Mouse (Mus musculus): ENCODE data around the gene Olfr576. TPM values are rescaled to one million over a fixed set of nuclear protein-coding genes. Genes with fewer than 3 reads are reported as not detected.

Olfr576 gene
- total and polyA plus RNA-seq, 2 experiments from 2014 or later = not detected

- no peak for TF ChIP-seq CTCF (IDR thresholded peaks at IDR 0.05; ENCODE audit: low read depth)
- Histone ChIP-seq H3K27me3 (ENCODE audit: insufficient read depth, low read length) (no peaks in the 10 kb centered on the region), H3K4me3 (ENCODE audit: low read depth, low read length) (no peak within 1 kb of the TSS), H3K27ac (ENCODE audit: low read depth, low read length) (no peak within 1 kb of the TSS), H3K9ac (no peak within 1 kb of the TSS), H3K4me1 (ENCODE audit: insufficient read depth) (no peaks in the 10 kb centered on the region), H3K36me3 (ENCODE audit: insufficient read depth) (no peaks in the 10 kb centered on the region), H3K9me3 (ENCODE audit: low read length) (no peaks in the 10 kb centered on the region), H3K4me2 (ENCODE audit: low read depth) (no peak within 1 kb of the TSS)
- ATAC-seq (no peak), DNase-seq (no peak)
- 96% methylated on average over 2 of the region's 2 CpGs for WGBS
These were observed 20.0 kb upstream of the Olfr576 start, which contains the start of gene Olfr573-ps1 for GRCm38 (mm10) chr7:102942475-102942874. Olfr573-ps1 (minus strand) TSS chr7:102942575.

- DNase-seq = no peak
- no peak overlapping the region for H3K4me2 ChIP-seq (ENCODE audit: low read depth)
- H3K9me3 ChIP-seq (ENCODE audit: low read length) = no peaks in the 10 kb centered on the region
- no peak overlapping the region for H3K4me3 ChIP-seq (ENCODE audit: low read depth, low read length)
- H3K27ac ChIP-seq (ENCODE audit: low read depth, low read length) = no peak overlapping the region
- no peaks in the 10 kb centered on the region for H3K4me1 ChIP-seq (ENCODE audit: insufficient read depth)
- H3K36me3 ChIP-seq (ENCODE audit: insufficient read depth) = no peaks in the 10 kb centered on the region
- no peaks in the 10 kb centered on the region for H3K27me3 ChIP-seq (ENCODE audit: insufficient read depth, low read length)
- TF ChIP-seq CTCF (IDR thresholded peaks at IDR 0.05; ENCODE audit: low read depth) = no peak
- no peak overlapping the region for H3K9ac ChIP-seq
- ATAC-seq = no peak
- 92% methylated on average over 1 of the region's 1 CpGs for WGBS
These were observed 19.0 kb upstream of the Olfr576 start for GRCm38 (mm10) chr7:102943417-102943816.

- no peak for TF ChIP-seq CTCF (IDR thresholded peaks at IDR 0.05; ENCODE audit: low read depth)
- DNase-seq (no peak), ATAC-seq (no peak)
- Histone ChIP-seq H3K4me3 (ENCODE audit: low read depth, low read length) (no peak within 1 kb of the TSS), H3K4me2 (ENCODE audit: low read depth) (no peak within 1 kb of the TSS), H3K4me1 (ENCODE audit: insufficient read depth) (no peaks in the 10 kb centered on the region), H3K27ac (ENCODE audit: low read depth, low read length) (no peak within 1 kb of the TSS), H3K27me3 (ENCODE audit: insufficient read depth, low read length) (no peaks in the 10 kb centered on the region), H3K9me3 (ENCODE audit: low read length) (no peaks in the 10 kb centered on the region), H3K36me3 (ENCODE audit: insufficient read depth) (no peaks in the 10 kb centered on the region), H3K9ac (no peak within 1 kb of the TSS)
- 100% methylated on average over 1 of the region's 1 CpGs for WGBS
These were observed 14.3 kb upstream of the Olfr576 start, which contains the start of gene Olfr574 for GRCm38 (mm10) chr7:102948167-102948566. Olfr574 (plus strand) TSS chr7:102948467.

- no peak for DNase-seq
- H3K27ac ChIP-seq (ENCODE audit: low read depth, low read length) = no peak overlapping the region
- no peak for ATAC-seq
- no peak overlapping the region for H3K4me3 ChIP-seq (ENCODE audit: low read depth, low read length)
- no peaks in the 10 kb centered on the region for H3K27me3 ChIP-seq (ENCODE audit: insufficient read depth, low read length)
- H3K4me2 ChIP-seq (ENCODE audit: low read depth) = no peak overlapping the region
- 68% methylated on average over 1 of the region's 1 CpGs for WGBS
- no peaks in the 10 kb centered on the region for H3K4me1 ChIP-seq (ENCODE audit: insufficient read depth)
- H3K9ac ChIP-seq = no peak overlapping the region
- no peaks in the 10 kb centered on the region for H3K9me3 ChIP-seq (ENCODE audit: low read length)
- no peak for TF ChIP-seq CTCF (IDR thresholded peaks at IDR 0.05; ENCODE audit: low read depth)
- no peaks in the 10 kb centered on the region for H3K36me3 ChIP-seq (ENCODE audit: insufficient read depth)
These were observed 11.7 kb upstream of the Olfr576 start for GRCm38 (mm10) chr7:102950732-102951131.

GRCm38 (mm10) chr7:102958137-102958536 lies 4.3 kb upstream of the Olfr576 start:
- DNase-seq (no peak), ATAC-seq (no peak)
- no peaks in the 10 kb centered on the region for H3K4me1 ChIP-seq (ENCODE audit: insufficient read depth)
- H3K9me3 ChIP-seq (ENCODE audit: low read length) = no peaks in the 10 kb centered on the region
- H3K4me3 ChIP-seq (ENCODE audit: low read depth, low read length) = no peak overlapping the region
- no peak overlapping the region for H3K9ac ChIP-seq
- H3K4me2 ChIP-seq (ENCODE audit: low read depth) = no peak overlapping the region
- 81% methylated on average over 3 of the region's 3 CpGs for WGBS
- H3K27ac ChIP-seq (ENCODE audit: low read depth, low read length) = no peak overlapping the region
- no peaks in the 10 kb centered on the region for H3K36me3 ChIP-seq (ENCODE audit: insufficient read depth)
- no peaks in the 10 kb centered on the region for H3K27me3 ChIP-seq (ENCODE audit: insufficient read depth, low read length)
- TF ChIP-seq CTCF (IDR thresholded peaks at IDR 0.05; ENCODE audit: low read depth) = no peak

GRCm38 (mm10) chr7:102958593-102958992 lies 3.9 kb upstream of the Olfr576 start, which contains the start of gene Olfr575:
Olfr575 (minus strand) TSS chr7:102958775.
- H3K36me3 ChIP-seq (ENCODE audit: insufficient read depth) = no peaks in the 10 kb centered on the region
- no peaks in the 10 kb centered on the region for H3K9me3 ChIP-seq (ENCODE audit: low read length)
- H3K9ac ChIP-seq = no peak within 1 kb of the TSS
- DNase-seq = no peak
- H3K4me1 ChIP-seq (ENCODE audit: insufficient read depth) = no peaks in the 10 kb centered on the region
- ATAC-seq = no peak
- H3K27ac ChIP-seq (ENCODE audit: low read depth, low read length) = no peak within 1 kb of the TSS
- H3K4me2 ChIP-seq (ENCODE audit: low read depth) = no peak within 1 kb of the TSS
- 77% methylated on average over 1 of the region's 1 CpGs for WGBS
- H3K4me3 ChIP-seq (ENCODE audit: low read depth, low read length) = no peak within 1 kb of the TSS
- TF ChIP-seq CTCF (IDR thresholded peaks at IDR 0.05; ENCODE audit: low read depth) = no peak
- H3K27me3 ChIP-seq (ENCODE audit: insufficient read depth, low read length) = no peaks in the 10 kb centered on the region

GRCm38 (mm10) chr7:102974399-102974798 lies 11.9 kb downstream of the Olfr576 start:
- Histone ChIP-seq H3K4me3 (ENCODE audit: low read depth, low read length) (no peak overlapping the region), H3K27ac (ENCODE audit: low read depth, low read length) (no peak overlapping the region), H3K36me3 (ENCODE audit: insufficient read depth) (no peaks in the 10 kb centered on the region), H3K9ac (no peak overlapping the region), H3K9me3 (ENCODE audit: low read length) (no peaks in the 10 kb centered on the region), H3K4me1 (ENCODE audit: insufficient read depth) (no peaks in the 10 kb centered on the region), H3K4me2 (ENCODE audit: low read depth) (no peak overlapping the region), H3K27me3 (ENCODE audit: insufficient read depth, low read length) (no peaks in the 10 kb centered on the region)
- WGBS = 42% methylated on average over 1 of the region's 1 CpGs
- no peak for TF ChIP-seq CTCF (IDR thresholded peaks at IDR 0.05; ENCODE audit: low read depth)
- ATAC-seq (no peak), DNase-seq (no peak)

Data from forebrain, postnatal 0 days (tissue).